In the genomic region with DNA sequence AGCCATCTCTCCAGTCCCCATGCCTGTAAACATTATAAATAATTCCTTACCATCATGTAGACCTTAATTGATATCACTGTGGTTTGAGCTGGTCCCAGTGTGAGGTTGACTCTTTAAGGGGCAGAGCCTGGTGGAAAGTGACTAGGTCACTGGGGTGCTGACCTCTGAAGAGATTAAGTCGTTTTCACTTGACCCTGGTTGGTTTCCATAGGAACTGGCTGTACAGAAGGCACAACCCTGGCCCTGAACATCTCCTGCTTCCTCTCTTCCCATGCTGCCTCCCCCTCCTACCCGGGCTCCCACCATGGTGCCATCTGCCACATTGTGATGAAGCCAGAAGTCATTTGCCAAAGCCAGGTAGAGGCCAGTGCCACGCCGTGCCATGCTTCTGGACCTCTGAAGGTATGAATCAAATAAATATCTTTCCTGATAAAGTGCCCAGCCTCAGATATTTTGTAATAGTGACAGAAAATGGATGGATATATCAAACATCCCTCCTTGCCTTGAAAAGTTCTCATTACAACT, we compare ENCODE assay signal across 1 mouse cellular context.
TF ChIP-seq lines count a peak whose summit lies in the region.

No protein-coding gene starts in this region.

TF ChIP-seq in MEL, 35 proteins besides CTCF, POLR2A, EP300 and RAD21:
- 0 out of 2 replicates have a peak, but pooled peaks have one; percentile 11 for TF ChIP-seq TBP (IDR thresholded peaks at IDR 0.05; ENCODE audit: low read depth, low read length)
- TF ChIP-seq ZNF384 (IDR thresholded peaks at IDR 0.05; ENCODE audit: low read depth, low read length) = no peak
TF ChIP-seq in MEL: peak in this region for 1.
